ENCODE assay signal across 10 mouse cellular contexts in genomic region chr2:144467203-144467602, GRCm38 (mm10).
DNase-seq lines count a peak whose midpoint lies in the region; ATAC-seq and TF ChIP-seq lines count a peak whose summit lies in the region.
"Had no signal": no experiment of that assay in that cellular context is flagged by ENCODE, and none has a peak within 500 bp of the region (broad histone marks: within the 10 kb centered on the region; RNA-seq: fewer than 3 reads in every experiment).

No protein-coding gene starts in this region.

- no peaks in the 10 kb centered on the region for H3K79me2 ChIP-seq in MEL (ENCODE audit: control insufficient read depth, insufficient read depth, low read length, poor library complexity)

- intact Hi-C loops in left cerebral cortex, adult 2 months (cut with DNase I), result no loop called here

- peak; percentile 63 for TF ChIP-seq RAD21 in MEL (IDR thresholded peaks at IDR 0.05; ENCODE audit: low read depth, low read length)

- H3K27ac ChIP-seq in left cerebral cortex, adult 2 months, result no peak overlapping the region; the same call in 1 of the 2 replicates
- H3K27ac ChIP-seq in MEL (ENCODE audit: control insufficient read depth, low read depth, low read length), result no peak overlapping the region
- no peak overlapping the region for H3K27ac ChIP-seq in midbrain, embryonic 13.5 days
- H3K27ac ChIP-seq: forebrain, embryonic 10.5 days; liver, embryonic 15.5 days had no signal

- TF ChIP-seq EP300 in MEL (IDR thresholded peaks at IDR 0.05; ENCODE audit: low read depth in 1 of 2, low read length in 2 of 2), result no peak

- no peak overlapping the region for H3K9ac ChIP-seq in MEL (ENCODE audit: control insufficient read depth, low read depth, low read length, poor library complexity, severe bottlenecking)
- no peak overlapping the region for H3K9ac ChIP-seq in midbrain, embryonic 13.5 days (replicated peaks)
- H3K9ac ChIP-seq: liver, embryonic 15.5 days had no signal

- peak; percentile 8 for DNase-seq in adrenal gland, adult 2 months
- DNase-seq in adrenal gland, postnatal 4 days (ENCODE audit: low spot score in 2 of 2), result no peak
- DNase-seq in left cerebral cortex, adult 2 months (ENCODE audit: extremely low spot score in 1 of 2, low spot score in 2 of 2), result peak in 1 of 2 experiments; percentile 25
- no peak for DNase-seq in left cerebral cortex, adult 18-20 months (ENCODE audit: low spot score in 2 of 2)
- DNase-seq in MEL (ENCODE audit: low read depth, low spot score), result peak; percentile 52
- DNase-seq in kidney, postnatal 36 days, result peak; percentile 11 to 65
- no peak for DNase-seq in right cerebral cortex, postnatal 10 days (ENCODE audit: low spot score in 2 of 2)

- H3K4me1 ChIP-seq in MEL (ENCODE audit: control insufficient read depth in 1 of 2, insufficient read depth in 2 of 2, low read length in 2 of 2), result no peaks in the 10 kb centered on the region
- H3K4me1 ChIP-seq in midbrain, embryonic 13.5 days (replicated peaks), result no peaks in the 10 kb centered on the region
- H3K4me1 ChIP-seq: forebrain, embryonic 10.5 days; liver, embryonic 15.5 days had no signal

- H3K4me2 ChIP-seq in midbrain, embryonic 13.5 days (replicated peaks), result no peak overlapping the region
- H3K4me2 ChIP-seq: liver, embryonic 15.5 days had no signal

- peaks cover 1 to 3% of the 10 kb centered on the region in 2 experiments for H3K27me3 ChIP-seq in MEL (ENCODE audit: control insufficient read depth in 1 of 2, insufficient read depth in 2 of 2, low read length in 2 of 2)
- no peaks in the 10 kb centered on the region for H3K27me3 ChIP-seq in midbrain, embryonic 13.5 days
- H3K27me3 ChIP-seq: liver, embryonic 15.5 days had no signal

- H3K9me3 ChIP-seq in MEL (replicated peaks; ENCODE audit: insufficient read depth, low read length), result no peaks in the 10 kb centered on the region
- no peaks in the 10 kb centered on the region for H3K9me3 ChIP-seq in midbrain, embryonic 13.5 days
- H3K9me3 ChIP-seq: forebrain, embryonic 10.5 days; liver, embryonic 15.5 days had no signal

- H3K4me3 ChIP-seq in left cerebral cortex, adult 2 months, result no peak overlapping the region
- H3K4me3 ChIP-seq in MEL (ENCODE audit: control insufficient read depth in 1 of 2, insufficient read depth in 1 of 2, low read depth in 2 of 2, low read length in 2 of 2), result no peak overlapping the region
- no peak overlapping the region for H3K4me3 ChIP-seq in midbrain, embryonic 13.5 days (replicated peaks)
- H3K4me3 ChIP-seq: forebrain, embryonic 10.5 days; liver, embryonic 15.5 days had no signal

- whole genome bisulfite sequencing in midbrain, embryonic 13.5 days, result 70% methylated on average over 5 of the region's 5 CpGs

- ATAC-seq in midbrain, embryonic 13.5 days, result no peak

- H3K36me3 ChIP-seq in MEL (ENCODE audit: control insufficient read depth in 1 of 2, insufficient read depth in 2 of 2, low read length in 2 of 2), result no peaks in the 10 kb centered on the region
- H3K36me3 ChIP-seq in midbrain, embryonic 13.5 days, result peaks cover 19% of the 10 kb centered on the region
- H3K36me3 ChIP-seq: forebrain, embryonic 10.5 days; liver, embryonic 15.5 days had no signal

- peak; percentile 19 for TF ChIP-seq CTCF in left cerebral cortex, adult 2 months (IDR thresholded peaks at IDR 0.05)
- peak; percentile 44 to 75 (median 72) for TF ChIP-seq CTCF in MEL (IDR thresholded peaks at IDR 0.05 in 2 of 3, conservative IDR thresholded peaks at IDR 0.05 in 1 of 3; ENCODE audit: control insufficient read depth in 1 of 3, insufficient read depth in 1 of 3, low read depth in 2 of 3, low read length in 3 of 3, poor library complexity in 1 of 3, severe bottlenecking in 1 of 3)

- no peak for TF ChIP-seq POLR2A in MEL (IDR thresholded peaks at IDR 0.05; ENCODE audit: control insufficient read depth in 1 of 2, insufficient read depth in 1 of 2, low read depth in 1 of 2, low read length in 2 of 2, poor library complexity in 1 of 2)

TF ChIP-seq in MEL, 35 proteins besides CTCF, POLR2A, EP300 and RAD21:
- TF ChIP-seq ZKSCAN1 (IDR thresholded peaks at IDR 0.05; ENCODE audit: low read depth, low read length) (no peak), POLR2AphosphoS2 (IDR thresholded peaks at IDR 0.05; ENCODE audit: low read length) (no peak), SMC3 (IDR thresholded peaks at IDR 0.05; ENCODE audit: low read depth, low read length) (peak; percentile 60), MAZ (IDR thresholded peaks at IDR 0.05; ENCODE audit: low read depth, low read length) (no peak), MAX (IDR thresholded peaks at IDR 0.05; ENCODE audit: low read length) (peak; percentile 46), MYB (IDR thresholded peaks at IDR 0.05; ENCODE audit: low read depth, low read length) (no peak), GATA1 (IDR thresholded peaks at IDR 0.05; ENCODE audit: low read depth, low read length) (no peak), TCF12 (IDR thresholded peaks at IDR 0.05; ENCODE audit: low read depth, low read length) (no peak), E2F4 (IDR thresholded peaks at IDR 0.05; ENCODE audit: borderline replicate concordance, low read depth, low read length) (no peak), ZNF384 (IDR thresholded peaks at IDR 0.05; ENCODE audit: low read depth, low read length) (no peak), MAFK (IDR thresholded peaks at IDR 0.05; ENCODE audit: borderline replicate concordance, low read depth, low read length) (no peak), USF1 (IDR thresholded peaks at IDR 0.05; ENCODE audit: low read depth, low read length) (0 out of 2 replicates have a peak, but pooled peaks have one; percentile 23), RCOR1 (IDR thresholded peaks at IDR 0.05; ENCODE audit: low read depth, low read length) (no peak), MYC (IDR thresholded peaks at IDR 0.05; ENCODE audit: low read depth, low read length) (no peak), NELFE (IDR thresholded peaks at IDR 0.05; ENCODE audit: low read depth, low read length) (no peak), UBTF (IDR thresholded peaks at IDR 0.05; ENCODE audit: borderline replicate concordance, insufficient read depth, low read depth, low read length) (no peak), CHD1 (IDR thresholded peaks at IDR 0.05; ENCODE audit: low read depth, low read length) (no peak), KAT2A (conservative IDR thresholded peaks at IDR 0.05; ENCODE audit: low read depth, low read length) (no peak), ELF1 (IDR thresholded peaks at IDR 0.05; ENCODE audit: low read depth, low read length) (no peak), GABPA (IDR thresholded peaks at IDR 0.05; ENCODE audit: low read depth, low read length) (no peak), ZC3H11A (IDR thresholded peaks at IDR 0.05; ENCODE audit: low read depth, low read length) (peak; percentile 29; the same call in 1 of the 2 replicates)
TF ChIP-seq in MEL: peak in this region for 4.

Comparison
In these comparisons a context has a peak if more than half of its experiments do, and no peak if none do; other contexts are left out.
1. DNase-seq: peak in adrenal gland, adult 2 months (single experiment), MEL (single experiment) and kidney, postnatal 36 days (2 of 2); none in adrenal gland, postnatal 4 days (0 of 2), left cerebral cortex, adult 18-20 months (0 of 2) and right cerebral cortex, postnatal 10 days (0 of 2).